Mouse (Mus musculus) lung, adult 2 months (tissue): ENCODE measurements around the gene Rasal2.

Experiments used
- CTCF ChIP-seq: fragments of 200-500 bp; IDR thresholded peaks from 2 replicates; pipeline ENCODE4 v1.5.1; 2011; ENCODE audit warnings: mild to moderate bottlenecking, low read length, control low read depth; ENCODE audit not compliant: insufficient read depth
- POLR2A ChIP-seq: fragments of 200-500 bp; IDR thresholded peaks from 2 replicates; pipeline ENCODE4 v1.6.1; 2011; ENCODE audit warnings: low read depth, mild to moderate bottlenecking, control low read depth, low read length, borderline replicate concordance; ENCODE audit errors: extremely low read depth

GRCm38 (mm10) chr1:157415771-157416170, 3.4 kb upstream of the Rasal2 start:
- TF ChIP-seq CTCF = no peak
- TF ChIP-seq POLR2A = no peak
